Mouse (Mus musculus): Measurements from ENCODE around the gene Samd7.

DNA sequence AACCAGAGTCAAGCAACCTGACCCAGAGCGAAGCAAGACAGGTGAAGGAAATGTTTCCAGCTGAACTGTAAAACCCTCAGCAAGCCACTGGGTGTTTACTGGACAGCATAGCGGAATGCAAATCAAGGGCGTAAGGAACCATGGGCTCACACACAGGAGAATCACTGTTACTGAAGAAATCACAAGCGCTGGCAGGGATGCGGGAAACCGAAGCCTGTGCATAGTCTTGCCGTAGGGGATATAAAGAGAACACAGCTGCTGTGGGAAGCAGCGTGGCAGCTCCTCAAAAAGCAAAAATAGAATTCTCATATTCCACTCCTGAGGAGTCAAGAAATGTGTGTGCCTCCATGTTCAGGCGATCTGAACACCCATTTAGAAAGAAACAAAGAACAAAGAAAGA lies 9.3 kb upstream of the Samd7 start:
- TF ChIP-seq CTCF (IDR thresholded peaks at IDR 0.05; ENCODE audit: control insufficient read depth, insufficient read depth, low read length) (no peak), POLR2A (IDR thresholded peaks at IDR 0.05; ENCODE audit: borderline replicate concordance, control insufficient read depth, low read depth, low read length) (no peak)
